Mouse (Mus musculus) embryonic facial prominence, embryonic 14.5 days (tissue): Measurements from ENCODE around the gene Olfr8. TPM values are rescaled to one million over a fixed set of nuclear protein-coding genes. Genes with fewer than 3 reads are reported as not detected.
"Not testable (repeated sequence)": the region's sequence is repeated elsewhere in the genome, so short reads cannot be mapped to it uniquely, and the experiment has no call there.

Experiments used
- ATAC-seq: fragments of 200-750 bp; cut with Nextera tagmentation; 2 replicates; pipeline ENCODE4 v1.8.0; 2017; ENCODE audit warnings: low read depth, moderate number of reproducible peaks, moderate TSS enrichment
- DNase-seq: peaks from one replicate; pipeline ENCODE4 v3.0.0-alpha.2; 2015; ENCODE audit warnings: low spot score
- H3K27ac ChIP-seq: fragments of 300-500 bp; sonication (generic); replicated peaks from 2 replicates; pipeline ENCODE4 v1.5.1; 2014; ENCODE audit warnings: low read depth, mild to moderate bottlenecking, low read length, moderate library complexity
- H3K27me3 ChIP-seq: fragments of 300-500 bp; sonication (generic); replicated peaks from 2 replicates; pipeline ENCODE4 v1.6.1; 2014; ENCODE audit warnings: low read length; ENCODE audit not compliant: control insufficient read depth, insufficient read depth
- H3K36me3 ChIP-seq: fragments of 300-500 bp; sonication (generic); 2 replicates; pipeline ENCODE4 v1.6.1; 2014; ENCODE audit warnings: low read length, mixed read lengths; ENCODE audit not compliant: control insufficient read depth, insufficient read depth
- H3K4me1 ChIP-seq: fragments of 300-500 bp; sonication (generic); 2 replicates; pipeline ENCODE4 v1.6.1; 2014; ENCODE audit warnings: antibody characterized with exemption, low read length; ENCODE audit not compliant: control insufficient read depth, insufficient read depth
- H3K4me2 ChIP-seq: fragments of 300-500 bp; sonication (generic); 2 replicates; pipeline ENCODE4 v1.6.1; 2014; ENCODE audit warnings: low read depth, mild to moderate bottlenecking, low read length, moderate library complexity, mixed read lengths
- H3K4me3 ChIP-seq: fragments of 300-500 bp; sonication (generic); 2 replicates; pipeline ENCODE4 v1.5.1; 2014; ENCODE audit warnings: low read depth, mild to moderate bottlenecking, low read length
- H3K9ac ChIP-seq: fragments of 300-500 bp; sonication (generic); 2 replicates; pipeline ENCODE4 v1.6.1; 2014; ENCODE audit warnings: low read depth, mild to moderate bottlenecking, low read length, moderate library complexity, mixed read lengths
- H3K9me3 ChIP-seq: fragments of 300-500 bp; sonication (generic); 2 replicates; pipeline ENCODE4 v1.6.1; 2016; ENCODE audit warnings: low read length; ENCODE audit not compliant: control insufficient read depth
- WGBS: fragments of 180-500 bp; shearing (Covaris S2); extraction: QIAGEN DNeasy Blood & Tissue Kit; methylation state at CpG from one replicate; pipeline ENCODE4 v1.1.7; 2014; 5-methylcytosine and 5-hydroxymethylcytosine counted together
- polyA plus RNA-seq: library from polyadenylated mRNA; unstranded; fragments of >200 nt; fragmentation: Nextera tagmentation; extraction: Ambion mirVana; gene quantifications from 2 replicates; pipeline ENCODE4 v1.2.1, GENCODE M21; 2014

Gene Olfr8
- not detected in 2 replicates for polyA plus RNA-seq

DNA sequence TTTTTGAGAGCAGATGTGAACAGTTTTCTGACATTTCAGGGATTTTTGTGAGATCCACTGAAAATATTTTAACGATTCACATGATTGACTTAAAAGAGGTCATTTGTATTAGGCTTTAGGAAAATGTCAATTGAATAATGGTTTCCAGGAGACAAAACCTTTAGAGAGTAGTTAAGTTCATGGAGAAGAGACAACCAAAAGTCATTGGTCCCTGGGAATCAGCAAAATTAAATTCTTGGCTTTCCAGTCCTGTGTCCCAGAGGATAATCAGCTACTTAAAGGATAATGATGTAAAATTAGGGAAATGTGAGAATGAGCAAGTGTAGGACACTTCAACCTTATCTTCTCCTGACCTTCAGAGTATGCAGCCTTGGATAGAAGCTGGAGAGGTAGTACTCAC, at the start of gene Olfr8:
Olfr8 (plus strand) TSS at position 301 of the 400 bp plus-strand sequence.
- not testable (repeated sequence) for H3K9ac ChIP-seq, H3K27me3 ChIP-seq, H3K27ac ChIP-seq, H3K36me3 ChIP-seq, H3K4me2 ChIP-seq, ATAC-seq, H3K4me1 ChIP-seq, H3K9me3 ChIP-seq, H3K4me3 ChIP-seq, DNase-seq
- 70% methylated on average over 1 of the region's 1 CpGs for WGBS

DNA sequence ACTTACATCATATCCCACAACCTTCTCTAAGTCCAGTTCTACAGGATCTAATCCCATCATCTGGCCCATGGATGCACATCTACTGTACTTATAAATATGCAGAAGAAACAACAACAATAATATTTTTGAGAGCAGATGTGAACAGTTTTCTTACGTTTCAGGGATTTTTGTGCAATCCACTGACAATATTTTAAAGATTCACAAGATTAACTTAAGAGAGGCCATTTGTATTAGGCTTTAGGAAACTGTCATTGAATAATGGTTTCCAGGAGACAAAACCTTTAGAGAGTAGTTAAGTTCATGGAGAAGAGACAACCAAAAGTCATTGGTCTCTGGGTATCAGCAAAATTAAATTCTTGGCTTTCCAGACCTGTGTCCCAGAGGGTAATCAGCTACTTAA, 37.6 kb upstream of the Olfr8 start, which contains the start of gene Olfr1354:
Olfr1354 (plus strand) TSS at position 301 of the 400 bp plus-strand sequence.
- DNase-seq, H3K4me2 ChIP-seq, H3K36me3 ChIP-seq, H3K9ac ChIP-seq, H3K4me3 ChIP-seq, ATAC-seq, H3K27me3 ChIP-seq, H3K9me3 ChIP-seq, H3K27ac ChIP-seq, H3K4me1 ChIP-seq: not testable (repeated sequence)
- WGBS, result 76% methylated on average over 1 of the region's 1 CpGs

DNA sequence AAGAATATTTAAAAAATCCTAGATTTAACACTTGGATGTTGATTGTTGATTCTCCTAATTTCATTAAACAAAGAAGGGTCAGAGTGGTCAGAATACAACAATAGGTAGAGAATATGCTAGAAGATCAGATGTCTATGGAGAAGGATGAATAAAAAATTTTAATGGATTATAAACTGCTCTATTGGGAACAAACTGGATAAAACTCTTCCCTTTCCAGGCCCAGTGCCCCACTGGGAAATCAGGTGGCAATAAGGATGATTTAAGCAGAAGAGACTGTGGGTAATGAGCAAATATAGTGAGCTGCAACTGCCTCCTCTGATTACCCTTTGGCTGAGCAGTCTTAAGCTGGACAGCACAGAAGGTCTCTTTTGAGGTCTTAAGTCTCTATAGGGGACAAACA, 12.6 kb downstream of the Olfr8 start, which contains the start of gene Olfr1353:
Olfr1353 (plus strand) TSS at position 301 of the 400 bp plus-strand sequence.
- H3K36me3 ChIP-seq, DNase-seq, H3K27me3 ChIP-seq, H3K9ac ChIP-seq, H3K4me2 ChIP-seq, H3K4me3 ChIP-seq, H3K9me3 ChIP-seq, ATAC-seq, H3K4me1 ChIP-seq, H3K27ac ChIP-seq: not testable (repeated sequence)

DNA sequence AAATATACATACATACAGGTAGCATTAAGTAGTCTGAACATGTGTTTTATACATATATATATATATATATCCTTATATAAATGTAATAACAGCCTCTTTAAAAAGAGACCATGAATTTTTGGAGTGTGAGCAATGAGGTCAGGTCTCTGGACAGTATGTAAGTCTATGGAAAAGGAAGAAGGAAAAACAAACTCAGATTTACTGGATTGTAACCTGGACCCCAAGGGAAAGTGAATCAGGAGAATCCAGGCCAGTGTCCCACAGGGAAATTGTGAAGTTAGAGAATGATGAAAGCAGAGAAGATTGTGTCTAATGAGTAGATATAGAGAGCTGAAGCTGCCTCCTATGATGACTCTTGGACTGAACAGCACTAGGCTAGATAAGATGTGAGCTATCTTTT, 30.3 kb downstream of the Olfr8 start, which contains the start of gene Olfr1352:
Olfr1352 (plus strand) TSS at position 301 of the 400 bp plus-strand sequence.
- ATAC-seq (no peak), DNase-seq (no peak)
- Histone ChIP-seq H3K9ac (no peak within 1 kb of the TSS), H3K4me2 (no peak within 1 kb of the TSS), H3K4me1 (no peaks in the 10 kb centered on the region), H3K9me3 (no peaks in the 10 kb centered on the region), H3K36me3 (no peaks in the 10 kb centered on the region), H3K4me3 (no peak within 1 kb of the TSS), H3K27ac (no peak within 1 kb of the TSS), H3K27me3 (no peaks in the 10 kb centered on the region)

Other genes starting within 250 kb of the Olfr8 start
- gene Casp14, start 232.3 kb upstream of the Olfr8 start, polyA plus RNA-seq, result 3.6 and 4.7 TPM in 2 replicates
- gene Ccdc105, start 197.6 kb upstream of the Olfr8 start, polyA plus RNA-seq, result 0.10 TPM in 1 of 2 replicates, not detected in the other
- gene Slc1a6, start 170.1 kb upstream of the Olfr8 start, polyA plus RNA-seq, result 0.68 and 0.70 TPM in 2 replicates
- not detected in 2 replicates for gene Olfr1356, start 98.5 kb upstream of the Olfr8 start, polyA plus RNA-seq
- 0.14 TPM in 1 of 2 replicates, not detected in the other for gene Olfr1355, start 75.1 kb upstream of the Olfr8 start, polyA plus RNA-seq
- gene Olfr1354, start 37.5 kb upstream of the Olfr8 start, polyA plus RNA-seq, result not detected in 2 replicates
- gene Olfr1353, start 12.7 kb downstream of the Olfr8 start, polyA plus RNA-seq, result 0.20 TPM in 1 of 2 replicates, not detected in the other
- gene Olfr1352, start 30.4 kb downstream of the Olfr8 start, polyA plus RNA-seq, result 0.11 TPM in 1 of 2 replicates, not detected in the other
- not detected in 2 replicates for gene Olfr1351, start 61.8 kb downstream of the Olfr8 start, polyA plus RNA-seq
- gene Olfr57, start 78.1 kb downstream of the Olfr8 start, polyA plus RNA-seq, result not detected in 2 replicates
- gene 2610008E11Rik, start 147.0 kb downstream of the Olfr8 start, polyA plus RNA-seq, result 31.9 and 35.2 TPM in 2 replicates
- not detected in 2 replicates for gene Vmn2r80, start 198.1 kb downstream of the Olfr8 start, polyA plus RNA-seq